Mouse (Mus musculus) liver, embryonic 15.5 days (tissue): ENCODE results near the gene Mcidas. TPM values are rescaled to one million over a fixed set of nuclear protein-coding genes. Genes with fewer than 3 reads are reported as not detected.
"Not testable (repeated sequence)": the region's sequence is repeated elsewhere in the genome, so short reads cannot be mapped to it uniquely, and the experiment has no call there.

ENCODE experiments used
- ATAC-seq: fragments of 200-750 bp; cut with Nextera tagmentation; 2 replicates; pipeline ENCODE4 v1.8.0; 2017; ENCODE audit warnings: moderate number of reproducible peaks, mild to moderate bottlenecking, moderate library complexity; ENCODE audit not compliant: insufficient read depth
- H3K27ac ChIP-seq: fragments of 300-500 bp; sonication (generic); replicated peaks from 2 replicates; pipeline ENCODE4 v1.5.1; 2015; ENCODE audit warnings: mild to moderate bottlenecking, inconsistent platforms
- H3K27me3 ChIP-seq: fragments of 300-500 bp; sonication (generic); 2 replicates; pipeline ENCODE4 v1.6.1; 2015; ENCODE audit warnings: mild to moderate bottlenecking, inconsistent platforms
- H3K36me3 ChIP-seq: fragments of 300-500 bp; sonication (generic); replicated peaks from 2 replicates; pipeline ENCODE4 v1.6.1; 2015; ENCODE audit warnings: moderate library complexity, mild to moderate bottlenecking, inconsistent platforms
- H3K4me1 ChIP-seq: fragments of 300-500 bp; sonication (generic); replicated peaks from 2 replicates; pipeline ENCODE4 v1.6.1; 2015; ENCODE audit warnings: inconsistent platforms
- H3K4me2 ChIP-seq: fragments of 300-500 bp; sonication (generic); 2 replicates; pipeline ENCODE4 v1.6.1; 2015; ENCODE audit warnings: moderate library complexity, mild to moderate bottlenecking, inconsistent platforms
- H3K4me3 ChIP-seq: fragments of 300-500 bp; sonication (generic); replicated peaks from 2 replicates; pipeline ENCODE4 v1.5.1; 2015; ENCODE audit warnings: mild to moderate bottlenecking, inconsistent platforms
- H3K9ac ChIP-seq: fragments of 300-500 bp; sonication (generic); 2 replicates; pipeline ENCODE4 v1.6.1; 2015; ENCODE audit warnings: moderate library complexity, mild to moderate bottlenecking, inconsistent platforms
- H3K9me3 ChIP-seq: fragments of 300-500 bp; sonication (generic); replicated peaks from 2 replicates; pipeline ENCODE4 v1.6.1; 2016; ENCODE audit warnings: inconsistent platforms
- WGBS: fragments of 180-500 bp; shearing (Covaris S2); methylation state at CpG from one replicate; pipeline ENCODE4 v1.1.7; 2015; ENCODE audit warnings: mixed read lengths; ENCODE audit not compliant: insufficient replicate concordance; 5-methylcytosine and 5-hydroxymethylcytosine counted together
- polyA plus RNA-seq: library from polyadenylated mRNA; unstranded; fragments of >200 nt; fragmentation: Nextera tagmentation; extraction: Ambion mirVana; gene quantifications from 2 replicates; pipeline ENCODE4 v1.2.1, GENCODE M21; 2015

Mcidas gene
- polyA plus RNA-seq, 1 experiment from 2014 or later = not detected

DNA sequence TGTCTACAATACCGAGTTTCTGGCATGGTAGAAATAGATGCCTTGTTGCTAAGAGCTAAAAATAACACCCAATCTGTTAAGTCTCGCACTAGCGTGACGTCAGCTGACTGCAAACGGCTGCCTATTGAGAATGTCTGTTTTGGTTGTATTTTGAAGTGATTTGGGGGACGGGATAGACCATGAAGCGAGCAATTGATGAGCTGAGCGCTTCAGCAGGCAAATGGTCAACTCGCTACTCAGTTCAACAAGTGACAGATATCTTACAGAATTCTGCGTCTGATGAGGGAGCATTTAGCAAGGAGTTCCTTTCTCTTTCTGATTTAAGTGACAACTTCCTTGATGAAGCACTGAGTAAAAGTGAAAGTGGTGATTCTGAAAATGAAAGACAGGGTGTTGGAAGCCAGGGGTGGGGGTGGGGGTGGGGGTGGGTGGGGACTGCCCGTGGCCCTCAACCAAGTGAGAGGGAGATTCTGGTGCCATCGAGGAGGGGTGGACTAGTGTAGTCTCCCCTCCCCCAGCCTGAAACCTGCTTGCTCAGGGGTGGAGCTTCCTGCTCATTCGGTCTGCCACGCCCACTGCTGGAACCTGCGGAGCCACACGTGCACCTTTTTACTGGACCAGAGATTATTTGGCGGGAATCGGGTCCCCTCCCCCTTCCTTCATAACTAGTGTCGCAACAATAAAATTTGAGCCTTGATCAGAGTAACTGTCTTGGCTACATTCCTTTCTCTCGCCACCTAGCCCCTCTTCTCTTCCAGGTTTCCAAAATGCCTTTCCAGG lies 19.7 kb downstream of the Mcidas start:
- not testable (repeated sequence) for ATAC-seq, H3K9ac ChIP-seq, H3K27ac ChIP-seq, H3K27me3 ChIP-seq, H3K9me3 ChIP-seq, H3K4me1 ChIP-seq, H3K36me3 ChIP-seq
- WGBS = 24% methylated on average over 20 of the region's 20 CpGs
- H3K4me2 ChIP-seq = peak overlapping the region; percentile 61
- H3K4me3 ChIP-seq = peak overlapping the region; percentile 41

GRCm38 (mm10) chr13:113021521-113021920 lies 27.9 kb downstream of the Mcidas start:
- no peaks in the 10 kb centered on the region for H3K36me3 ChIP-seq
- H3K4me2 ChIP-seq = no peak overlapping the region
- no peaks in the 10 kb centered on the region for H3K9me3 ChIP-seq
- H3K27me3 ChIP-seq = peaks cover 23% of the 10 kb centered on the region
- ATAC-seq = no peak
- 50% methylated on average over 2 of the region's 2 CpGs for WGBS
- peaks cover 3% of the 10 kb centered on the region; the same call in 1 of the 2 replicates for H3K4me1 ChIP-seq
- no peak overlapping the region for H3K4me3 ChIP-seq
- no peak overlapping the region for H3K27ac ChIP-seq
- no peak overlapping the region for H3K9ac ChIP-seq

DNA sequence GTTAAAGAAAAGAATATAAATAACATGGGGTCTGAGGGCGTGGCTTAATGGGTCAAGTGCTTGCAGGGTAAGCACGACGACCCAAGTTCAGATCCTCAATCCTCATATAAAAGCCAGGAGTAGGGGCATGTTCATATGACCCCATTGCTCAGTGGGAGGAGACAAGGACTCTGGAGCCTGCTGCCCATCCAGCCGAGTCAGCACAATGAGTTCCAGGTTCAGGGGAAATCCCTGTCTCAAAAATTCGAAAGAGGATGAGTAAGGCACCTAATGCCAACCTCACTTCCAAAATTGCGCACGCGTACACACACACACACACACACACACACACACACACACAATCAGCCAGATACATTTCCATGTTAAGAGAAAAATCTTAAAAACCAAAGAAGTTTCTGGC lies 28.8 kb downstream of the Mcidas start:
- no peaks in the 10 kb centered on the region for H3K36me3 ChIP-seq
- no peak overlapping the region for H3K4me3 ChIP-seq
- H3K27ac ChIP-seq = no peak overlapping the region
- H3K9ac ChIP-seq = no peak overlapping the region
- no peak for ATAC-seq
- H3K4me2 ChIP-seq = no peak overlapping the region
- H3K4me1 ChIP-seq = peaks cover 3% of the 10 kb centered on the region; the same call in 1 of the 2 replicates
- WGBS = 66% methylated on average over 8 of the region's 8 CpGs
- H3K27me3 ChIP-seq = peaks cover 18% of the 10 kb centered on the region
- no peaks in the 10 kb centered on the region for H3K9me3 ChIP-seq

- no peak overlapping the region for H3K4me3 ChIP-seq
- H3K4me1 ChIP-seq = peaks cover 3% of the 10 kb centered on the region; the same call in 1 of the 2 replicates
- WGBS = 48% methylated on average over 17 of the region's 17 CpGs
- H3K4me2 ChIP-seq = no peak overlapping the region
- no peak for ATAC-seq
- no peaks in the 10 kb centered on the region for H3K9me3 ChIP-seq
- H3K36me3 ChIP-seq = no peaks in the 10 kb centered on the region
- no peak overlapping the region for H3K9ac ChIP-seq
- peaks cover 29% of the 10 kb centered on the region for H3K27me3 ChIP-seq
- no peak overlapping the region for H3K27ac ChIP-seq
Observed at GRCm38 (mm10) chr13:113023274-113024143, 29.9 kb downstream of the Mcidas start.

DNA sequence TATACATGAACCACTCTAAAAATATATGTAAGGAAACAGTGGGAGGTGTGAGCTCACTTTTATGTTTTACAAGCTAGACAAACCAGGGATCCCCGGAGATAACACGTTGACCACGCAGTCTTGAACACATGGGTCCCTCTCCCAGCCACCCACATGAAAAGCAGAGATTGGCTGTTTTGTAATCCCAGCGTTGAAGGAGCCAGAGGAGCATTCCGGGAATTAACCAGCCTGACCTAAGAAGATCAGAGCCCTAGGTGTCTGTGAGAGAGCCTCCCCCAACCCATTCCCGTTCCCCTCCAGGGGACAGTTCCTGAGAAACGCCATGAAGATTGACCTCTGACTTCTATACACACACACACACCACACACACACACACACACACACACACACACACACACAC lies 37.7 kb downstream of the Mcidas start:
- WGBS = 2% methylated on average over 7 of the region's 7 CpGs
- Histone ChIP-seq H3K9me3 (no peaks in the 10 kb centered on the region), H3K27ac (no peak overlapping the region), H3K4me1 (peaks cover 23% of the 10 kb centered on the region), H3K4me2 (peak overlapping the region; percentile 65), H3K9ac (no peak overlapping the region), H3K4me3 (no peak overlapping the region), H3K27me3 (peaks cover 89% of the 10 kb centered on the region), H3K36me3 (no peaks in the 10 kb centered on the region)
- ATAC-seq = no peak

DNA sequence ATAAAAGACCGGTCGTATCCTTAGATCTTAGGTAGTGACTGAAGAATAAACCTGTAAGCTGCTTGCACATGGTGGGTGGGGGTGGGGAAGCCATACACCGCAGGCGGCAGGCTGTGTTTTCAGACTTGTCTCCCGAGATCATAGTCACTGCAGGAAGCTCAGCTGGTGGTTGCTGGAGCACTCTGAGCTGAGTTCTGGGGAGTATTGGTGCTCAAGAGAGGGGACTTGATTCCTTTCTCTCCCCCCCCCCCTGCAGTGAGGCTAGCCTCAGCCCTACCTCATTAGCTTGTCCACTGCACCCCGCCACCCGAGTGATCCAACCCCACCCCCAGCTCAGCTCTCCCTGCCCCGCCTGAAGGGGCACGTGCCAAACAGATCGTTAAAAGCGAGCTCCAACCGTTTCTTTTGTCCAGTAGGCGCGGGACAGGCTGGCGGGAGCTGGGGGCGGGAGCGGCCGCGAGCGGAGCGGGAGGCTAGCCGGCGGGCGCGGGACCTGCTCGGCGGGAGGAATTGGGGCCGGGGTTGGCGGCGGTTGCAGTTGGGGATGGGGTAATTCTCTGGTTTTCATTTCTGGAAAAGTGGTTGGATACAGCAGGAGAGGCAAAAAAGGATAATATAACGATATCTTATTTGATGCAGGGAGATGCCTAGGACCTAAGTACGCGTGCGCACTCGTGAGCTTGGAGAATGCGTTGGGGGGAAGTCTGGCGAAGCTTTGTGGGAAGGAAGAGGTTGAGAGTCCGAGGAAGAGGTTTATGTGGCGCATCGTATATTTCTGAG lies 38.3 kb downstream of the Mcidas start:
- peaks cover 89% of the 10 kb centered on the region for H3K27me3 ChIP-seq
- under 1% methylated on average over 40 of the region's 40 CpGs for WGBS
- ATAC-seq = no peak

DNA sequence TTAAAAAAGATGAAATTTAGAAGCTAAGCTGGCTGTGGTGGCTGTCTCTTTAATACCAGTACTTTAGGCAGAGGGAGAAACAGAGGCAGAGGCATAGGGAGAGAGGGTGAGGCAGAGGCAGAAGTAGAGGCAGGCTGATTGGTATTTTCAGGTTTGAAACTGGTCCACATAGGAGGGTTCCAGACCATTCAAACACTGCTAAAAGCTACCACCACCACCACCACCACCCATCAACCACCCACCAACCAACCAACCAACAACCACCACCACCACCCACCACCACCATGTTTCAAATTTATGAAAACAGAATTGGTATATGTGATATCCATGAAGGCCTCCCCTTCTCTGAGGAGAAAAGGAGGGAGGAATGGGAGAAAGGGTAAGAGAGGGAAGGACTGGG lies 39.2 kb downstream of the Mcidas start:
- H3K9ac ChIP-seq = no peak overlapping the region
- no peaks in the 10 kb centered on the region for H3K36me3 ChIP-seq
- no peak overlapping the region for H3K4me3 ChIP-seq
- peaks cover 23% of the 10 kb centered on the region for H3K4me1 ChIP-seq
- H3K4me2 ChIP-seq = no peak overlapping the region
- no peak for ATAC-seq
- H3K9me3 ChIP-seq = no peaks in the 10 kb centered on the region
- H3K27me3 ChIP-seq = peaks cover 93% of the 10 kb centered on the region
- no peak overlapping the region for H3K27ac ChIP-seq

More for the DNA sequence above, 38.3 kb downstream of the Mcidas start:
- Histone ChIP-seq H3K9ac (no peak overlapping the region), H3K36me3 (no peaks in the 10 kb centered on the region), H3K27ac (no peak overlapping the region), H3K4me3 (peak overlapping the region; percentile 42), H3K4me1 (peaks cover 23% of the 10 kb centered on the region), H3K9me3 (no peaks in the 10 kb centered on the region), H3K4me2 (peak overlapping the region; percentile 65)

DNA sequence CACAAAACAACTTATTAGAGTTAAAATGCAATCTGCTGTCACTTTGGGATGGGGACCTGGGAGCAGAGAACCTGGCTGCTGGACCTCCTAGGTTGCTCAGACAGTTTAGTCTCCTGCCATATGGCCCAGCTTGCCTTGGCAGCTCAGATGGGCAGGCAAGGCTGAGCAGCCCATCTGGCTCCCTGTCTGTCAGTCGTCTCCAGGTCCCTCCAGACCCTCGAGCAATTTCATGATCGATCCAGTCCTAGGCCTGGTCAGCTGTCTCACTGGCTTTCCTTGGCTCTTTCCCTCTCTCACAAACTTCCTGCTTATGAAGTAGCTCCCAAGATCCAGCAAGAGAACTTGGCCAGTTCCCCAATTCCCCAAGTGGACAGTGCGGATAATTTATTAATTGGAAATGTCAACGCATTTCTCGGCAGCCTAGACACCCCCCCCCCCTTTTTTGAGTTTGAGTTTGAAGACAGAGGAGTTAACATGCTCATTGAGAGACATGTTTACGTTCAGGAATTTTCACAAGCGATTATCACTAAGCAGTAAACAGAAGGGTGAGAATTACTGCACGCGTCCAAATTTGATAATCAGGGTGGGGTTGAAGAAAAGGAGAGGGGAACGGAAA lies 40.7 kb downstream of the Mcidas start:
- H3K4me3 ChIP-seq = peak overlapping the region; percentile 56
- H3K4me2 ChIP-seq = peak overlapping the region; percentile 86
- no peak overlapping the region for H3K27ac ChIP-seq
- no peaks in the 10 kb centered on the region for H3K9me3 ChIP-seq
- peaks cover 87% of the 10 kb centered on the region for H3K27me3 ChIP-seq
- H3K36me3 ChIP-seq = no peaks in the 10 kb centered on the region
- ATAC-seq = 0 out of 2 replicates have a peak, but pooled peaks have one; percentile 25
- peak overlapping the region; percentile 21; the same call in 1 of the 2 replicates for H3K9ac ChIP-seq
- WGBS = 4% methylated on average over 11 of the region's 11 CpGs
- H3K4me1 ChIP-seq = peaks cover 23% of the 10 kb centered on the region

GRCm38 (mm10) chr13:113034950-113035421 lies 41.3 kb downstream of the Mcidas start, which contains the start of gene Cdc20b:
TSS of gene Cdc20b (plus strand) at chr13:113035111.
- H3K4me2 ChIP-seq = peak within 1 kb of the TSS; percentile 86
- H3K4me3 ChIP-seq = peak within 1 kb of the TSS; percentile 56
- peak; percentile 73 for ATAC-seq
- no peaks in the 10 kb centered on the region for H3K36me3 ChIP-seq
- H3K9me3 ChIP-seq = no peaks in the 10 kb centered on the region
- peaks cover 23% of the 10 kb centered on the region for H3K4me1 ChIP-seq
- no peak within 1 kb of the TSS for H3K27ac ChIP-seq
- peak within 1 kb of the TSS; percentile 21 for H3K9ac ChIP-seq
- H3K27me3 ChIP-seq = peaks cover 81% of the 10 kb centered on the region
- under 1% methylated on average over 46 of the region's 46 CpGs for WGBS

DNA sequence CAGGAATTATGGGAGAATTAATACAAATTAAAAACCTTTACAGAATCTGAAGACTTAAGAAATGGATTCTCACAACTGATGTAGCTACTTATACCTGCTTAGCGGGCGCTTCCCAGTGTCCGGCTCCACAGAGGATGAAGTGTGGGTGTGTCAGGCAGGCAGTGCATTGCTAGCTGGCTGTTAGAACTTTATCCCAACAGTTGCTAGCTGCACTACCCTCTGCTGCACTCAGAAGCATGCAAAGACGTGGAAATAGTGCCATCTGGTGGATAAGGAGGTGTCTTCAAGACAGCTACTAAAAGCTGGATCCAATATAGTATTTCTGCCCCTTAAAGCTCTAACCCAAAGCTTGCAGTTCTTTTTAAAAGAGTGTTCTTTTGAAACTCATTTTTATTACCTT lies 42.2 kb downstream of the Mcidas start:
- H3K9me3 ChIP-seq = no peaks in the 10 kb centered on the region
- H3K9ac ChIP-seq = no peak overlapping the region
- H3K4me2 ChIP-seq = peak overlapping the region; percentile 86
- under 1% methylated on average over 4 of the region's 4 CpGs for WGBS
- peaks cover 23% of the 10 kb centered on the region for H3K4me1 ChIP-seq
- H3K4me3 ChIP-seq = peak overlapping the region; percentile 56
- no peaks in the 10 kb centered on the region for H3K36me3 ChIP-seq
- peak; percentile 69 for ATAC-seq
- H3K27ac ChIP-seq = no peak overlapping the region
- peaks cover 72% of the 10 kb centered on the region for H3K27me3 ChIP-seq
